Mouse (Mus musculus) retina, postnatal 1 day (tissue): ENCODE results near the gene Slc1a3.
A peak's percentile ranks its signal among the peaks of the same experiment; 100 is the strongest.

Source experiments
- DNase-seq: peaks from one replicate; pipeline ENCODE4 v3.0.0-alpha.2; 2012

Gene Slc1a3

GRCm38 (mm10) chr15:8655251-8655650 lies 55.3 kb downstream of the Slc1a3 start:
- no peak for DNase-seq

- no peak for DNase-seq
These were observed 57.9 kb downstream of the Slc1a3 start for GRCm38 (mm10) chr15:8652637-8653036.

- no peak for DNase-seq
These were observed 66.4 kb downstream of the Slc1a3 start for GRCm38 (mm10) chr15:8643997-8644692.

GRCm38 (mm10) chr15:8639856-8640255 lies 70.7 kb downstream of the Slc1a3 start:
- no peak for DNase-seq

GRCm38 (mm10) chr15:8638568-8639325 lies 71.8 kb downstream of the Slc1a3 start:
- no peak for DNase-seq

- DNase-seq = no peak
These were observed 73.3 kb downstream of the Slc1a3 start for GRCm38 (mm10) chr15:8637283-8637682.

GRCm38 (mm10) chr15:8635974-8636373 lies 74.6 kb downstream of the Slc1a3 start:
- DNase-seq = no peak

- DNase-seq = no peak
These were observed 75.8 kb downstream of the Slc1a3 start for GRCm38 (mm10) chr15:8634807-8635206.

GRCm38 (mm10) chr15:8634355-8634754 lies 76.2 kb downstream of the Slc1a3 start:
- DNase-seq = peak; percentile 38

- peak; percentile 81 for DNase-seq
These were observed 77.2 kb downstream of the Slc1a3 start for GRCm38 (mm10) chr15:8633375-8633774.

GRCm38 (mm10) chr15:8632361-8632760 lies 78.2 kb downstream of the Slc1a3 start:
- peak; percentile 97 for DNase-seq

- peak; percentile 98 for DNase-seq
These were observed 81.2 kb downstream of the Slc1a3 start for GRCm38 (mm10) chr15:8629317-8629831.

- DNase-seq = no peak
These were observed 82.4 kb downstream of the Slc1a3 start for GRCm38 (mm10) chr15:8628150-8628549.

- peak; percentile 89 for DNase-seq
These were observed 83.4 kb downstream of the Slc1a3 start for GRCm38 (mm10) chr15:8627097-8627537.

- peak; percentile 78 for DNase-seq
These were observed 85.2 kb downstream of the Slc1a3 start for GRCm38 (mm10) chr15:8625370-8625769.

- DNase-seq = peak; percentile 53
These were observed 86.7 kb downstream of the Slc1a3 start for GRCm38 (mm10) chr15:8623879-8624278.

- DNase-seq = no peak
These were observed 91.0 kb downstream of the Slc1a3 start for GRCm38 (mm10) chr15:8619479-8620026.

- no peak for DNase-seq
These were observed 94.3 kb downstream of the Slc1a3 start for GRCm38 (mm10) chr15:8616290-8616689.

GRCm38 (mm10) chr15:8615511-8616224 lies 94.9 kb downstream of the Slc1a3 start:
- DNase-seq = peak; percentile 45

GRCm38 (mm10) chr15:8614701-8615100 lies 95.9 kb downstream of the Slc1a3 start:
- DNase-seq = no peak

- DNase-seq = peak; percentile 57
These were observed 104.9 kb downstream of the Slc1a3 start for GRCm38 (mm10) chr15:8605538-8606188.

GRCm38 (mm10) chr15:8602362-8602761 lies 108.2 kb downstream of the Slc1a3 start:
- DNase-seq = no peak
